Mouse (Mus musculus) adrenal gland, postnatal 10 days (tissue): Measurements from ENCODE around the gene Stk24. TPM values are rescaled to one million over a fixed set of nuclear protein-coding genes. Genes with fewer than 3 reads are reported as not detected.

Experiments used
- DNase-seq: peaks from one replicate; pipeline ENCODE4 v3.0.0; 2021; ENCODE audit warnings: mixed read lengths
- total RNA-seq, 2 experiments: library from RNA; stranded (reverse); gene quantifications; 2 replicates each; pipeline ENCODE4 v1.2.3; 2021

The Stk24 gene
- total RNA-seq, 2 experiments from 2014 or later, result 82.8 to 91.1 TPM

DNA sequence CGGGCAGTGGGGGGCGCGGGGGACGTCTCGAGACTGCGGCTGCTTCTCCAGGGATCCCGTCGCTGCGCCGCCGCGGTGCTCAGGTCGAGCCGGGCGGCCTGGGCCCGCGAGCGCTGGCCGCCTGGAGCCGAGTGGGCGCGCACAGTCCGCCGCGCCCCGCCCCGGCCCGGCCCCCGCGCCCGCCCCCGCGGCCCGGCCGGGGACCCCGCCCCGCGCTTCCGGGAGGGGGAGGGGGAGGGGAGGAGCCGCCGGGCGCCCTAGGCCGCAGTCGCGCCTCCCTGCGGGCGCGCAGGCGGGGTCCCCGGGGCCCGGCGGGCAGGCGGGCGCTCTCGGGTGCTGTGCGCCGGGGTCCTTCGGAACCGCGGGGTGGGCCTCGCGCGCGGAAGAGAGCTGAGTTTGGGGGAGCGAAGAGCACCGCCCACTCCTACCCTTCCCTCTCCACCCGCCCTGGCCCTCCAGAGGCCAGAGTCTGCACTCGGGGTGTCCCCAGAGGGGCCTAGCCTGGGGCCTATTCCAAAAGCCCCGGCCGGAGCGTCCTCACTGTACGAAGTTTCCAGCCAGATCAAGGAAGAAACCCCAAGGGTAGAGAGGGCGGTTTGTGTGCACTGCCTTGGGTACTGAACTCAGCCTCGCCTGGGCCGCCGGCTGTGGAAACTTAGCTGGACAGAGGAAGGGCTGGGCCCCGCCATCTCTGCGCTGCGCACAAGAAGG lies 540 bp downstream of the Stk24 start:
- peak; percentile 93 for DNase-seq

DNA sequence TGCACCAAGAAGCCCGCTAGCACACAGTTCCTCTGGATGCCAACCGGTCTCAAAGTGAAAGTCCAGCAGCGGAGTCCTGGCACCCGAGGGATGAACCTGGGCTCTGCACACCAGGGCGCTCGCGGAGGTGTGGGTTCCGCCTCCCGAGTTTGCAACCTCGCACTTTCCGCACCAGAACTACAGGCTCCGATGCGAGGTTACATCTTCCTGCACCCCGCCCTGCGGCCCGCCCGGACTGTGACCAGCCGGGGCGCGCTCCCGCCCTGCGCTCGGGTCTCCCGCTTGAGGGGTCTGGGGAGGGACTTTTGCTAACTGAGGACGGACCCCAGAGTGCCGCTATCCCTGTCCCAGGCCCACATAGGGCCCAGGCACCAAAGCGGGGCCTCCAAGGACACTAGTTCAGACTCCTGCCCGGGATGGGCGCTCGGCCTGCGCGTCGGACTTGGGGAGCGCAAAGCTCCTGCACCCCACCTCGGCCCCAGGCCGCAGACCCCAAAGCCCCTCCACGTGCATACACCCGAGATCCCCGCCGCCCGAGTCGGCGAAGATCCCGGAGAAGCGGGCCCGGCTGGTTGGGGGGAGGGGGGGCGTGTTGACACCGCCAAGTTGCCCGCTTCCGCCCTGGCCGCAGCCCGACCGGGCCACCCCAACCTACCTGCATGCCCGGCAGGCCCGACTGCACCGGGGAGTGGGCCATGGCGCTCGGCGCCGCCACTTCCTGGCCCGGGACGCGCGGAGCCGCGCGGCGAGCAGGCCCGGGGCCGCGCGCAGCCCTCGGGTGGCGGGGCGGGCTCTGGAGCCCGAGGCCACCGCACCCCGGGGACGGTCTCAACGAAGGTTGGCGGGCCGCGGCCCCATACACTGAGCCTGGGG lies 1.3 kb downstream of the Stk24 start:
- DNase-seq, result peak; percentile 76

DNA sequence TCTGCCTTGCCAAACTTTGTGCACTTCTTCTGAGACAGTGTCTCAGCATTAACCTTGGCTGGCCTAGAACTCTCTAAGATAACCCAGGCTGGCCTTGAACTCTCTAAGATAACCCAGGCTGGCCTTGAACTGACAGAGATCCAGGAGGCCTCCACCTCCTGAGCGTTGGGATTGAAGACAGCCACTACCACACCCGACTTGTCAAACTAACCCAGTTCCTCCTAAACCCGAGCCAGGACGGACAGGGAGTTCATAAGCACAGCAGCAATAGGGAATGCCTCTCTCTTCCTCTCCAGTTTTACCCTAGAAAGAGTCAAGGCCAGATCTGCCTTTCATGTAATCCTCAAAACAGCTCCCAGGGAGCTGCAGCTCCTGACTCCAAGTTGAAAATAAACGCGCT lies 3.2 kb downstream of the Stk24 start:
- peak; percentile 40 for DNase-seq

GRCm38 (mm10) chr14:121373901-121374300 lies 5.9 kb downstream of the Stk24 start:
- DNase-seq, result peak; percentile 39

DNA sequence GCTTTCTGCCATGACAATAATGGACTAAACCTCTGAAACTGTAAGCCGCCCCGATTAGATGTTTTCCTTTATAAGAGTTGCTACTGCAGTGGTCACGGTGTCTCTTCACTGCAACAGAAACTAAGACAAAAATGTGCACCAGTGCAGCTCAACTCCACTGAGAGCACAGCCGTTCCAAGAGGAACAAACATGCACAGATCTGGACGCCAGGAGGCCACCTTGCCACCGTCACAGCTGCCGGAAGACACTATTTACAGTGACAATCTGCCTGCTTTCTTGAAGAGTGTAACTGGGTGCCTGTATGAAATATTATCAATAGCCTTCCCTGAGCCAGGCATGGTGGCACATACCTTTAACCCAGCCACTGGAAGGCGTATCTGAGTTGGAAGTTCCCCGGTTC lies 6.8 kb downstream of the Stk24 start:
- no peak for DNase-seq

- no peak for DNase-seq
Measured at GRCm38 (mm10) chr14:121371911-121372820, 7.6 kb downstream of the Stk24 start.

GRCm38 (mm10) chr14:121369385-121369784 lies 10.4 kb downstream of the Stk24 start:
- DNase-seq, result no peak

GRCm38 (mm10) chr14:121368108-121368705 lies 11.6 kb downstream of the Stk24 start:
- DNase-seq, result no peak

DNA sequence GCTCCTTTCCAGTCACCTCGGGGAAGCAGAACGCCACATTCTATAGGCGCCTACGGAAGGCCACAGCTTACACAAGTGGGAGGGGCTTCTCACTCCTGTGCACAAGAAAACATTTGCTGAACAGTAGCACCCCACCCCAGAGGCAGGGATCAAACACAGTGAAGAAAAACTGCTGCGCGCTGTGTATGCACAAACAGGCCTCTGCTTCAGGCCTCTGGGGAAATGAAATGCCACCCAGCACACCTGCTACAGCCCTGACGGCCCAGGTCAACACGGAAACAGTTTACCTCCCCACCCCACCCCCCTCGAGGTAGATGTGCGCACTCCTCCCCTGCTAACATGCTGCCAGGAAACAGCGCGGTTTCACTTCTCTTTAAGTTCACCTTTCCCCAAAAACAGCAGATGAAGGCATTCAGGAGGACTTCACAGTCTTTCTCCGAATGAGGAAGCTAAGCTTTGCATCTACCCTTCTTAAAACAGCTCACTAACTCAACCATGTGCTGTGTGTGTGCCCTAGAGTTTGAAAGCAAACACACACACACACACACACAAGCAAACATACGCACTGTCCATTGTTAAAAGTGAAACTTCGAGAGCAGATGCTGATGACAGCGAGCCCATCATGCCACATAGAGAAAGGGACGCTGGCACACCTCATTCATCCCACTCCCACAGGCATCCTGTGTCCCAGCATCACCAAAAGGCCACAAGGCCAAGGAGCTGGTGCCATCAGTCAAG lies 13.7 kb downstream of the Stk24 start:
- no peak for DNase-seq

GRCm38 (mm10) chr14:121365390-121365789 lies 14.4 kb downstream of the Stk24 start:
- DNase-seq, result no peak

- DNase-seq, result no peak
Measured at GRCm38 (mm10) chr14:121364282-121364681, 15.5 kb downstream of the Stk24 start.

- peak; percentile 88 for DNase-seq
Measured at GRCm38 (mm10) chr14:121361319-121362114, 18.3 kb downstream of the Stk24 start.

DNA sequence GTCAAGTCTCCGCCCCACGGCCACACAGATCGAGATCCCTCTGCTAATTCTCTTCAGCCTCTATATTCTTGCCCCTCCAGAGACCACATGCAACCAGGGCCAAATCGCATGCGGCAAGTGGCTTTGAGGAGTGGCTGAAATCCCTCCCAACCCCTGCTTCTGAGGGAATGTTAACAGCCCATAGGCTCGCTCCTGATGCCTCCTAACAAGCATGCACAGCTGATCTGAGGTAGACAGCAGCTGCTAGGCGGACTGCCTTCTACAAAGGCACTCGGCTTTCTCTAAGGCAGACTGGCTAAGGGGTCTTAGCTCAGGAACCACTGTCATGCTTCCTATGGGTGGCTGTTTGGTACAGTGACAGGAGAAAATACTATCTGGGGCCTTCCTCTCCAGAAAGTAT lies 20.0 kb downstream of the Stk24 start:
- no peak for DNase-seq

GRCm38 (mm10) chr14:121359015-121359414 lies 20.8 kb downstream of the Stk24 start:
- DNase-seq, result no peak

DNA sequence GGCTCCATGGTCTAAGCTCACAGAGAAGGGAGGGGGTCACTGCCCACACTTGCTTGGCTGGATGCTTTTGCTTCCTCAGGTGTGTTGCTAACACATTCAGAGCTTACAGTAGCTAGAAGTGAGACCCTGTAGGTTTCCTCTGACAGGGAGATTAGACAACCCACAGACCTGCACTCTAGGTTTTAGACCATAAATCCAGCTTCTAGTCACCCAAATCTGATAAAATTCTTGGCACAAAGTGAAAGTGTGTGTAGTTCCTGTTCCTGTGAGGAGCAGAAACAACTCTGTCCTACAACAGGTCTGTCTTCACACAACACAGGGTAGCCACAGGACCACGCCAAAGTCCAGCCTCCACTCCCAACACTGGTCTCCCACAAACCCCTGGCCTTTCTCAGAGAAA lies 21.5 kb downstream of the Stk24 start:
- no peak for DNase-seq

- no peak for DNase-seq
Measured at GRCm38 (mm10) chr14:121356336-121356862, 23.4 kb downstream of the Stk24 start.

DNA sequence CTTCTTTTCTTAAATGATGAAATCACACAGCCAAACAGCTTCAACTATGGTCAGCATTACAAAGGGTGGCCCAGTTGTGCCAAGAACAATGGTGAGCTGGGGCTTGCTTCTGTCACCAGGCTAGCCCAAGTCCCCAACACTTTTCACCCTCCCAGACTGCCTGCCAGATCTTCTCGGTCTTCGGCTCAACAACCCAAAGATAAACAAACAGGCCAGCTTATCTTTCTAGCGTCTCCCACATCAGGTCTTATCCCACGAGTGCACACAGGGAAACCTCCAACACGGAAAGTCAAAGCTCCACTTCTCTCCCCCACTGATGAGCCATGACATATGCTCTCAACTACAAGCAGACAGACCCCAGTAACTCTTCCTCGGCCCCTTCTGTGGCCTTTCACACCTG lies 24.1 kb downstream of the Stk24 start:
- no peak for DNase-seq

DNA sequence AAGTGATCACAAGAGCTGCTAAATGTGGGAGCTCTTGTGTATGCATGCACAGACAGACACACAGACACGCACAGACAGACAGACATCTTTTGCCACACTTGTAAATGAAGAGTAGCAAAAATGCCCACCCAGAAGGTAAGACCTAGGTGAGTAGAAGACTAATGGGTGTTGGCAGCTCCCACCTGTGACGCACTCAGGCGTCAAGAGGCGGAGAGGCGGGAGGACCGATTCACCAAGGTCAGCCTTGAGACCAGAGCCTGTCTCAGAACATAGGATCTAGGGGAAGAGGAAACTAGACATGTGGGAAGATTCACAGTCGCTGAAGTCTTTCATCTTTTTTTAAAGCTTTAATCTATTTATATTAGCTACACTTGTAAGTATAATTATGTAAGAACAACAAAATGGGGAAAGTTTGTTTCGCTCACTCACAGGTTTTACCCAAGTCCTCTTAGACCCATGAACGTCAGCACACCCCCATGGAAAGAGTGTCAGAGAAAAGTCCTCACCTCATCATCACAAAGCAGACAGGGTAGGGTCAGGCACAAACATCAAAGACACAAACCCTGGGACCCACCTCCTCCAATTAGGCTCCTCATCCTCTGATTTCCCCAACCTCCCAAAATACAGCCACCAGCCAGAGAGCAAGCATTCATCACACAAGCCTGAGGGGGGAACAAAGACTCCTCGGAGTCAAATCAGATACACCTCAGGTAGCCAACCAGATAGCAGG lies 26.0 kb downstream of the Stk24 start:
- DNase-seq, result peak; percentile 76

DNA sequence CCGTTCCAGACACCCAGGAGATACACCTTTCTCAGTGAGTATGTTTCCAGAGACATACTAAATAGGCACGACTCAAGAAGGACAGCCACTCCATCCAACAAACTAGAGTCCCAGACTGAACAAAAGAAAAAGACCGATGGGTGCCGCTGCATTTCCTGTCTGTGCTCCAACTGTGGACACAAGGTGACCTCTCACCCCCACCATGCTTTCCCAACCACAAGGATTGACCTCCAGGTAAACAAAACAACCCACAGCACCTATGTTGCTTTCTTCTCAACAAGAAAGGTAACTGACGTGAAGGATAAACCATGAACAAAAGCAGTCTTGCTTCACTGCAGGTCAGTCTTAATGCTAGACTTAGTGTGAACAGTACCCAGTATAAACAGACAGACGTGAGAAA lies 27.1 kb downstream of the Stk24 start:
- DNase-seq, result no peak
